Mouse (Mus musculus) liver, postnatal 0 days (tissue): ENCODE measurements around the gene Ier2. TPM values are rescaled to one million over a fixed set of nuclear protein-coding genes. Genes with fewer than 3 reads are reported as not detected.
A peak's percentile ranks its signal among the peaks of the same experiment; 100 is the strongest.

Source experiments
- ATAC-seq: fragments of 200-750 bp; cut with Nextera tagmentation; 2 replicates; pipeline ENCODE4 v1.8.0; 2017; ENCODE audit warnings: mild to moderate bottlenecking, moderate library complexity
- DNase-seq: peaks from one replicate; pipeline ENCODE4 v3.0.0-alpha.2; 2016
- H3K27ac ChIP-seq: fragments of 300-500 bp; sonication (generic); 2 replicates; pipeline ENCODE4 v1.5.1; 2014; ENCODE audit warnings: antibody characterized with exemption, moderate library complexity, mild to moderate bottlenecking, low read depth
- H3K27me3 ChIP-seq: fragments of 300-500 bp; sonication (generic); 2 replicates; pipeline ENCODE4 v1.6.1; 2014; ENCODE audit warnings: low read length, control low read depth, mixed read lengths; ENCODE audit not compliant: insufficient read depth
- H3K36me3 ChIP-seq: fragments of 300-500 bp; sonication (generic); replicated peaks from 2 replicates; pipeline ENCODE4 v1.6.1; 2014; ENCODE audit warnings: mild to moderate bottlenecking, control low read depth, low read length, moderate library complexity, mixed read lengths; ENCODE audit not compliant: insufficient read depth
- H3K4me1 ChIP-seq: fragments of 300-500 bp; sonication (generic); 2 replicates; pipeline ENCODE4 v1.6.1; 2014; ENCODE audit warnings: antibody characterized with exemption, mild to moderate bottlenecking, control low read depth; ENCODE audit not compliant: insufficient read depth
- H3K4me2 ChIP-seq: fragments of 300-500 bp; sonication (generic); 2 replicates; pipeline ENCODE4 v1.6.1; 2014; ENCODE audit warnings: low read depth, mild to moderate bottlenecking, low read length, moderate library complexity, mixed read lengths
- H3K4me3 ChIP-seq: fragments of 300-500 bp; sonication (generic); 2 replicates; pipeline ENCODE4 v1.5.1; 2014; ENCODE audit warnings: low read depth, low read length
- H3K9ac ChIP-seq: fragments of 300-500 bp; sonication (generic); replicated peaks from 2 replicates; pipeline ENCODE4 v1.6.1; 2014; ENCODE audit warnings: mild to moderate bottlenecking, moderate library complexity
- H3K9me3 ChIP-seq: fragments of 300-500 bp; sonication (generic); 2 replicates; pipeline ENCODE4 v1.6.1; 2016; ENCODE audit warnings: mild to moderate bottlenecking, control low read depth, low read length, mixed read lengths
- CTCF ChIP-seq: sonication (generic); IDR thresholded peaks from 2 replicates; pipeline ENCODE4 v1.5.1; 2016; ENCODE audit warnings: antibody characterized with exemption, low read depth
- EP300 ChIP-seq: IDR thresholded peaks from 2 replicates; pipeline ENCODE4 v1.6.1; 2016; ENCODE audit warnings: antibody characterized with exemption, low read depth, mild to moderate bottlenecking
- WGBS: fragments of 180-500 bp; shearing (Covaris S2); extraction: QIAGEN DNeasy Blood & Tissue Kit; methylation state at CpG from one replicate; pipeline ENCODE4 v1.1.7; 2014; ENCODE audit not compliant: insufficient replicate concordance; 5-methylcytosine and 5-hydroxymethylcytosine counted together
- polyA plus RNA-seq: library from polyadenylated mRNA; unstranded; fragments of >200 nt; fragmentation: Nextera tagmentation; extraction: Ambion mirVana; gene quantifications from 2 replicates; pipeline ENCODE4 v1.2.1, GENCODE M21; 2015

The Ier2 gene
- polyA plus RNA-seq, 1 experiment from 2014 or later = 32.3 TPM

- H3K4me1 ChIP-seq = peaks cover 11% of the 10 kb centered on the region
- ATAC-seq (peak; percentile 95), DNase-seq (peak; percentile 96)
- no peaks in the 10 kb centered on the region for H3K9me3 ChIP-seq
- peak overlapping the region; percentile 72 for H3K4me3 ChIP-seq
- 0 out of 2 replicates have a peak, but pooled peaks cover 4% of the 10 kb centered on the region for H3K27me3 ChIP-seq
- WGBS = under 1% methylated on average over 86 of the region's 106 CpGs
- H3K36me3 ChIP-seq = no peaks in the 10 kb centered on the region; the same call in 1 of the 2 replicates
- H3K27ac ChIP-seq = peak overlapping the region; percentile 78
- H3K4me2 ChIP-seq = peak overlapping the region; percentile 96
- TF ChIP-seq EP300 (no peak), CTCF (peak; percentile 57)
- H3K9ac ChIP-seq = peak overlapping the region; percentile 70
Observed at GRCm38 (mm10) chr8:84639162-84640009, 23.3 kb downstream of the Ier2 start.

DNA sequence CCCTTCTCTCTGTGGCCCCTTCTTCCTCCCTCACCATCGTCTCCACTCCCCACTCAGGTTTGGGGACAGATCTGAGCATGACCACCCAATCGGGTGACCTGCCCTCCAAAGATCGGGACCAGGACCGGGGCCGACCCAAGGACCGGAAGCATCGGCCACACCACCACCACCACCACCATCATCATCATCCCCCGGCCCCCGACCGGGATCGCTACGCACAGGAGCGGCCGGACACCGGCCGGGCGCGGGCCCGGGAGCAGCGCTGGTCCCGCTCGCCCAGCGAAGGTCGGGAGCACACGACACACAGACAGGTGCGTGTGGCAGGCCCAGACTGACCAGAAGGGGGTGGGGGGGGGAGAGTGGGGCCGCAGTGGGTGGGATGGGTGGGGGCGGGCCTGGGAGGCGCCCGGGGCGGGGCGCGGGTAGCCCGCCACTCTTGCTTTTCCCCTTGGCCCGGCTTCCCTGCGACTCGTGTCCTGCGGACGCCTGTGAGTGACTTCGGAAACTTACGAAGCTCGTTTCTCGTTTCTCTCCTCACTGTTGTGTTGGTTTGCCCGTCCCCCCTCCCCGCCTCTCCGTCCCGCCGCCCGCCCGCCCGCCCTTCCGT lies 24.0 kb downstream of the Ier2 start:
- Histone ChIP-seq H3K27ac (peak overlapping the region; percentile 78), H3K36me3 (no peaks in the 10 kb centered on the region; the same call in 1 of the 2 replicates), H3K4me2 (peak overlapping the region; percentile 96), H3K9me3 (no peaks in the 10 kb centered on the region), H3K27me3 (0 out of 2 replicates have a peak, but pooled peaks cover 4% of the 10 kb centered on the region), H3K4me1 (peaks cover 11% of the 10 kb centered on the region), H3K9ac (peak overlapping the region; percentile 70), H3K4me3 (peak overlapping the region; percentile 72)
- no peak for DNase-seq
- peak; percentile 2 for ATAC-seq
- TF ChIP-seq EP300 = no peak
- TF ChIP-seq CTCF = no peak
- under 1% methylated on average over 46 of the region's 52 CpGs for WGBS

- Histone ChIP-seq H3K9me3 (no peaks in the 10 kb centered on the region), H3K27ac (no peak overlapping the region), H3K27me3 (0 out of 2 replicates have a peak, but pooled peaks cover 4% of the 10 kb centered on the region), H3K4me3 (peak overlapping the region; percentile 72), H3K4me1 (peaks cover 11% of the 10 kb centered on the region), H3K36me3 (no peaks in the 10 kb centered on the region; the same call in 1 of the 2 replicates), H3K9ac (peak overlapping the region; percentile 70), H3K4me2 (peak overlapping the region; percentile 96)
- no peak for ATAC-seq
- TF ChIP-seq EP300 = no peak
- WGBS = 39% methylated on average over 8 of the region's 8 CpGs
- DNase-seq = no peak
Observed at GRCm38 (mm10) chr8:84637946-84638554, 24.6 kb downstream of the Ier2 start.

- no peak for DNase-seq
- 0 out of 2 replicates have a peak, but pooled peaks cover 4% of the 10 kb centered on the region for H3K27me3 ChIP-seq
- no peak overlapping the region for H3K4me3 ChIP-seq
- TF ChIP-seq CTCF = no peak
- no peak for TF ChIP-seq EP300
- no peak overlapping the region for H3K9ac ChIP-seq
- H3K4me2 ChIP-seq = no peak overlapping the region
- no peak overlapping the region for H3K27ac ChIP-seq
- no peaks in the 10 kb centered on the region for H3K9me3 ChIP-seq
- H3K4me1 ChIP-seq = peaks cover 11% of the 10 kb centered on the region
- no peak for ATAC-seq
- no peaks in the 10 kb centered on the region; the same call in 1 of the 2 replicates for H3K36me3 ChIP-seq
- WGBS = 87% methylated on average over 17 of the region's 17 CpGs
Observed at GRCm38 (mm10) chr8:84636051-84636691, 26.5 kb downstream of the Ier2 start.

- Histone ChIP-seq H3K27me3 (0 out of 2 replicates have a peak, but pooled peaks cover 4% of the 10 kb centered on the region), H3K36me3 (no peaks in the 10 kb centered on the region; the same call in 1 of the 2 replicates), H3K4me1 (peaks cover 9% of the 10 kb centered on the region), H3K27ac (no peak overlapping the region), H3K9me3 (no peaks in the 10 kb centered on the region), H3K4me2 (no peak overlapping the region), H3K4me3 (no peak overlapping the region), H3K9ac (no peak overlapping the region)
- no peak for TF ChIP-seq EP300
- WGBS = 74% methylated on average over 14 of the region's 14 CpGs
- no peak for DNase-seq
- no peak for ATAC-seq
Observed at GRCm38 (mm10) chr8:84635397-84636050, 27.1 kb downstream of the Ier2 start.
